Mouse (Mus musculus): ENCODE results near the gene Naaladl2.

GRCm38 (mm10) chr3:25143111-25143510 is 950 bp downstream of the Naaladl2 start:
- TF ChIP-seq GATA1 (IDR thresholded peaks at IDR 0.05; ENCODE audit: low read length), result no peak
- no peak for TF ChIP-seq TAL1 (IDR thresholded peaks at IDR 0.05; ENCODE audit: low read length)

Data from erythroblast, embryonic 14.5 days (primary cell).